Mouse (Mus musculus) retina, postnatal 7 days (tissue): ENCODE results near the gene Fga.

Experiments used
- DNase-seq: peaks from one replicate; pipeline ENCODE4 v3.0.0-alpha.2; 2012; ENCODE audit warnings: low read depth, low spot score

The Fga gene

GRCm38 (mm10) chr3:83027546-83028251 is 1.8 kb downstream of the Fga start:
- no peak for DNase-seq

GRCm38 (mm10) chr3:83030331-83030730 is 4.5 kb downstream of the Fga start:
- DNase-seq, result no peak

GRCm38 (mm10) chr3:83032746-83033308 is 7.0 kb downstream of the Fga start:
- no peak for DNase-seq

- DNase-seq, result no peak
Observed at GRCm38 (mm10) chr3:83033801-83034200, 7.9 kb downstream of the Fga start.

- no peak for DNase-seq
Observed at GRCm38 (mm10) chr3:83038865-83039264, 13.0 kb downstream of the Fga start.

- no peak for DNase-seq
Observed at GRCm38 (mm10) chr3:83039666-83040065, 13.8 kb downstream of the Fga start.

- no peak for DNase-seq
Observed at GRCm38 (mm10) chr3:83042451-83042850, 16.6 kb downstream of the Fga start.

GRCm38 (mm10) chr3:83046649-83047048 is 20.8 kb downstream of the Fga start:
- DNase-seq, result no peak

GRCm38 (mm10) chr3:83049680-83050079 is 23.8 kb downstream of the Fga start, which contains the start of gene Fgb:
Fgb (minus strand) TSS chr3:83049863.
- DNase-seq, result no peak

GRCm38 (mm10) chr3:83050661-83051060 is 24.8 kb downstream of the Fga start:
- no peak for DNase-seq

GRCm38 (mm10) chr3:83052102-83052501 is 26.2 kb downstream of the Fga start:
- DNase-seq, result no peak

GRCm38 (mm10) chr3:83053126-83053525 is 27.2 kb downstream of the Fga start:
- no peak for DNase-seq

GRCm38 (mm10) chr3:83053758-83054157 is 27.9 kb downstream of the Fga start:
- peak; percentile 31 for DNase-seq

GRCm38 (mm10) chr3:83054759-83055158 is 28.9 kb downstream of the Fga start:
- DNase-seq, result no peak

- DNase-seq, result peak; percentile 97
Observed at GRCm38 (mm10) chr3:83055281-83056038, 29.6 kb downstream of the Fga start, which contains the start of gene Plrg1. Plrg1 (plus strand) TSS chr3:83055522.

GRCm38 (mm10) chr3:83057046-83057445 is 31.2 kb downstream of the Fga start:
- no peak for DNase-seq

- DNase-seq, result no peak
Observed at GRCm38 (mm10) chr3:83067920-83068319, 42.0 kb downstream of the Fga start.

GRCm38 (mm10) chr3:83068869-83069268 is 43.0 kb downstream of the Fga start:
- DNase-seq, result no peak

- no peak for DNase-seq
Observed at GRCm38 (mm10) chr3:83070231-83070630, 44.4 kb downstream of the Fga start.

GRCm38 (mm10) chr3:83076563-83076962 is 50.7 kb downstream of the Fga start:
- no peak for DNase-seq

- DNase-seq, result peak; percentile 46
Observed at GRCm38 (mm10) chr3:83080567-83081055, 54.7 kb downstream of the Fga start.
